Mouse (Mus musculus): ENCODE data around the gene Rbfox2.

DNA sequence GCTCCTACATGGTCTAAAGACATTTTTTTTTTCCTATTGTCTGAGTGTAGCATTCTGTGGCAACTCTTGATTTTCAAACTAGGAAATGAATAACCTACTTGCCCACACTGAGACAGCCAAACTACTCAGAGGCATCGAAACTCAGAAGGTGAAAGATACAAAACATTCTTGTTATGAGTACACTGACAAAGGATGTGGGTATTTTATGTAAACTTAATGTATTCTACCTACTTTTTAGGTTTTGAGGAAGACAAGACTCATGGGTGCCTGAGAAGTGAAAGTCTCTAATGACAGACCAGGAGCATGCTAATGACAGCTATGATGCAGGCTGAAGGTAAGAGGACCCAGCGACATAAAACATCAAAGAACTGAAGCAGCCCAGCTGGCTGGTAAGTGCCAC is 184.0 kb downstream of the Rbfox2 start:
- TF ChIP-seq POLR2A (IDR thresholded peaks at IDR 0.05; ENCODE audit: low read depth, low read length) (no peak), CTCF (IDR thresholded peaks at IDR 0.05; ENCODE audit: borderline replicate concordance, insufficient read depth, low read length) (no peak)
